Mouse (Mus musculus) ES-Bruce4 (cell line): ENCODE data around the gene Tgfa.

ENCODE experiments used
- CTCF ChIP-seq: IDR thresholded peaks from one replicate; pipeline ENCODE4 v1.8.1; 2011; ENCODE audit warnings: low read depth, low read length
- EP300 ChIP-seq: IDR thresholded peaks from 2 replicates; pipeline ENCODE4 v1.6.1; 2011; ENCODE audit warnings: low read depth, low read length; ENCODE audit not compliant: insufficient read depth
- POLR2A ChIP-seq: IDR thresholded peaks from one replicate; pipeline ENCODE4 v1.8.1; 2011; ENCODE audit warnings: low read length; ENCODE audit not compliant: insufficient read depth

- TF ChIP-seq CTCF (no peak), EP300 (no peak), POLR2A (no peak)
These were observed 57.4 kb downstream of the Tgfa start for GRCm38 (mm10) chr6:86252176-86253125.
